In the genomic region with DNA sequence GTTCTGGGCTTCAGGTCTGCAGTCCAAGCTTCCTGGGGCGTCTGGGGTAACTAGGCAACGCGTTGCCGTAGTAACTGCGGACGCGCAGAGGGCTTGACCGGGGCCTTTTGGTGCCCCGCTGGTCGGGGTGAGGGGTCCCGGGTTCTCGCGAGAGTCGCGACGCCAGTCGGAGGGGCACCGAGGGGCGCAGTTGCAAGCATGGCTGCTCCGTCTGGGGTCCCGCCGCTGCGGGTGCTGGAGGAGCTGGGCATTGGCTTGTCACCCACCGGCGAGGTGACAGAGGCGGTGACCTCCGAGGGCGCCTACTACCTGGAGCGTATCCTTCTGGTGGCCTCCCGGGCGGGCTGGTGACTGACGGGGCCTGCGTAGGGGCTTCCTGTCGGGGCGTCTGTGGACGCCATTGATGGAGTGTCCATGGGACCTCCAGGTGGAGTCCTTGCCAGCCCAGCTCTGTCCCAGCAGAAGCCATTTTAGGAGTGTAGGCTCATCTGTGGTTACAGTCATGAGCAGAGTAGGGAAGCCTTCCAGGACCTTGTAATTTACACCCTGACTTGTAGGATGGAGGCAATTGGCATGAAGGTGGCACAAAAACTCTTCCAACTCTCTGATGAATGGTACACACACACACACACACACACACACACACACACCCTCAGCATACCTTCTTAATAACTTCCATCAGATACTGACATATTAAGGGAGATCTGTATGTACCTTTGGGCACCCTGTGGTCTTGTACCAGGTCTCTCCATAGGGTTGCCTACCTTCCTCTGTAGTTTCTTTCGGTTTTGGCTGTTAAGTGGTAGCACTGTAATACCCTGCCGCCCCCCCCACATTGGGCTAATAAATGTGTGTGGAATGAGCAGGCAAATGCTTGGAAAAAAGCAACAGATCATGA, we compare ENCODE assay signal across 8 mouse cellular contexts. TPM values are rescaled to one million over a fixed set of nuclear protein-coding genes. Genes with fewer than 3 reads are reported as not detected.
DNase-seq lines count a peak whose midpoint lies in the region; ATAC-seq and TF ChIP-seq lines count a peak whose summit lies in the region.

Gene Spag16, plus strand, starts transcription at position 165 of the 898 bp plus-strand sequence.

- no peaks in the 10 kb centered on the region for H3K4me1 ChIP-seq in heart, embryonic 11.5 days (ENCODE audit: control insufficient read depth, insufficient read depth, low read length)
- 0 out of 2 replicates have a peak, but pooled peaks cover 2% of the 10 kb centered on the region for H3K4me1 ChIP-seq in kidney, postnatal 0 days (replicated peaks; ENCODE audit: insufficient read depth, low read length)
- peaks cover 3% of the 10 kb centered on the region; the same call in 1 of the 2 replicates for H3K4me1 ChIP-seq in lung, embryonic 15.5 days

- 7% methylated on average over 38 of the region's 38 CpGs for WGBS in heart, embryonic 11.5 days (ENCODE audit: insufficient replicate concordance)
- 10% methylated on average over 37 of the region's 38 CpGs for WGBS in kidney, postnatal 0 days
- 6% methylated on average over 38 of the region's 38 CpGs for WGBS in lung, embryonic 15.5 days

- no peaks in the 10 kb centered on the region for H3K27me3 ChIP-seq in heart, embryonic 11.5 days (ENCODE audit: control insufficient read depth, insufficient read depth, low read length)
- no peaks in the 10 kb centered on the region for H3K27me3 ChIP-seq in kidney, postnatal 0 days (ENCODE audit: insufficient read depth, low read length)
- H3K27me3 ChIP-seq in lung, embryonic 15.5 days = no peaks in the 10 kb centered on the region

- ATAC-seq in heart, embryonic 11.5 days (replicated peaks; ENCODE audit: insufficient number of reproducible peaks, low FRiP score, low TSS enrichment) = peak; percentile 57; the same call in 1 of the 2 replicates
- peak; percentile 94 for ATAC-seq in kidney, postnatal 0 days (replicated peaks; ENCODE audit: low FRiP score, low read depth)
- ATAC-seq in lung, embryonic 15.5 days (ENCODE audit: borderline replicate concordance, extremely low read depth, low FRiP score, low TSS enrichment) = peak; percentile 80

- H3K4me2 ChIP-seq in heart, embryonic 11.5 days = peak within 1 kb of the TSS; percentile 79
- H3K4me2 ChIP-seq in kidney, postnatal 0 days (ENCODE audit: low read length) = peak within 1 kb of the TSS; percentile 78
- peak within 1 kb of the TSS; percentile 80 for H3K4me2 ChIP-seq in lung, embryonic 15.5 days

- H3K9ac ChIP-seq in heart, embryonic 11.5 days (ENCODE audit: low read depth, low read length) = no peak within 1 kb of the TSS
- no peak within 1 kb of the TSS for H3K9ac ChIP-seq in kidney, postnatal 0 days (ENCODE audit: low read depth, low read length)
- no peak within 1 kb of the TSS; the same call in 1 of the 2 replicates for H3K9ac ChIP-seq in lung, embryonic 15.5 days

- H3K4me3 ChIP-seq in heart, embryonic 11.5 days (ENCODE audit: low read depth, low read length) = peak within 1 kb of the TSS; percentile 54
- peak within 1 kb of the TSS; percentile 35 for H3K4me3 ChIP-seq in kidney, postnatal 0 days (replicated peaks; ENCODE audit: low read depth, low read length)
- H3K4me3 ChIP-seq in lung, embryonic 15.5 days = peak within 1 kb of the TSS; percentile 48

- H3K9me3 ChIP-seq in heart, embryonic 11.5 days (replicated peaks; ENCODE audit: control insufficient read depth, low read length) = no peaks in the 10 kb centered on the region
- no peaks in the 10 kb centered on the region for H3K9me3 ChIP-seq in kidney, postnatal 0 days (replicated peaks; ENCODE audit: low read length)
- no peaks in the 10 kb centered on the region for H3K9me3 ChIP-seq in lung, embryonic 15.5 days

- no peak within 1 kb of the TSS for H3K27ac ChIP-seq in heart, embryonic 11.5 days (ENCODE audit: low read depth, low read length)
- H3K27ac ChIP-seq in kidney, postnatal 0 days = no peak within 1 kb of the TSS
- H3K27ac ChIP-seq in lung, embryonic 15.5 days = no peak within 1 kb of the TSS

- no peak for DNase-seq in heart, adult 8-10 months (ENCODE audit: low spot score)
- peak; percentile 84 for DNase-seq in brain, embryonic 14.5 days (ENCODE audit: low read depth)
- peak; percentile 86 for DNase-seq in forelimb bud, embryonic 11.5 days (ENCODE audit: low read depth, low spot score)
- peak; percentile 57 for DNase-seq in kidney, postnatal 0 days (ENCODE audit: low spot score)
- DNase-seq in right cerebral cortex, postnatal 14 days = peak; percentile 33
- no peak for DNase-seq in spleen, postnatal 10 days (ENCODE audit: low spot score in 2 of 2)

- H3K36me3 ChIP-seq in heart, embryonic 11.5 days (ENCODE audit: control insufficient read depth, insufficient read depth, low read length) = no peaks in the 10 kb centered on the region
- no peaks in the 10 kb centered on the region for H3K36me3 ChIP-seq in kidney, postnatal 0 days (ENCODE audit: insufficient read depth, low read length)
- no peaks in the 10 kb centered on the region for H3K36me3 ChIP-seq in lung, embryonic 15.5 days

- TF ChIP-seq POLR2A in brain, embryonic 14.5 days (IDR thresholded peaks at IDR 0.05; ENCODE audit: borderline replicate concordance, extremely low read depth, insufficient read depth, insufficient read length, poor library complexity, severe bottlenecking) = no peak

- no peak for TF ChIP-seq CTCF in brain, embryonic 14.5 days (IDR thresholded peaks at IDR 0.05; ENCODE audit: borderline replicate concordance, extremely low read depth, insufficient read depth, insufficient read length)
- TF ChIP-seq CTCF in kidney, postnatal 0 days (IDR thresholded peaks at IDR 0.05; ENCODE audit: low read depth) = no peak

RNA-seq across cellular contexts. Expression of gene Spag16, which starts in this region (rescaled TPM):
- polyA plus RNA-seq in heart, embryonic 11.5 days (2014; fragmentation: Nextera tagmentation; extraction: Ambion mirVana) = 1.1 and 1.2 TPM in 2 replicates
- not detected for total RNA-seq in heart, adult 8-10 months (2022)
- polyA plus RNA-seq in brain, embryonic 14.5 days (2012; rRNA removed) = 1.3 and 1.6 TPM in 2 replicates
- 0.56 and 0.71 TPM in 2 replicates for polyA plus RNA-seq in kidney, postnatal 0 days (2015; fragmentation: Nextera tagmentation; extraction: Ambion mirVana)
- 0.90 and 0.93 TPM in 2 replicates for polyA plus RNA-seq in lung, embryonic 15.5 days (2015; fragmentation: Nextera tagmentation; extraction: Ambion mirVana)

Comparison
In these comparisons a context has a peak if more than half of its experiments do, and no peak if none do; other contexts are left out.
1. Peak in DNase-seq, ATAC-seq, H3K4me3 ChIP-seq and H3K4me2 ChIP-seq in kidney, postnatal 0 days; RNA of the gene not detected or under 1 TPM.
2. Peak in ATAC-seq, H3K4me3 ChIP-seq and H3K4me2 ChIP-seq in lung, embryonic 15.5 days; RNA of the gene not detected or under 1 TPM.
3. DNase-seq: peak in brain, embryonic 14.5 days (single experiment), forelimb bud, embryonic 11.5 days (single experiment) and right cerebral cortex, postnatal 14 days (single experiment); none in heart, adult 8-10 months (single experiment) and spleen, postnatal 10 days (0 of 2).
4. Peak in every context shown above with its lines, with median percentiles within 50 percentile points of each other: ATAC-seq, H3K4me2 ChIP-seq and H3K4me3 ChIP-seq.